Mouse (Mus musculus): ENCODE results near the gene Slc5a2. TPM values are rescaled to one million over a fixed set of nuclear protein-coding genes. Genes with fewer than 3 reads are reported as not detected.

The Slc5a2 gene
- polyA plus RNA-seq, 2 experiments, result 1.8 to 2.9 TPM

DNA sequence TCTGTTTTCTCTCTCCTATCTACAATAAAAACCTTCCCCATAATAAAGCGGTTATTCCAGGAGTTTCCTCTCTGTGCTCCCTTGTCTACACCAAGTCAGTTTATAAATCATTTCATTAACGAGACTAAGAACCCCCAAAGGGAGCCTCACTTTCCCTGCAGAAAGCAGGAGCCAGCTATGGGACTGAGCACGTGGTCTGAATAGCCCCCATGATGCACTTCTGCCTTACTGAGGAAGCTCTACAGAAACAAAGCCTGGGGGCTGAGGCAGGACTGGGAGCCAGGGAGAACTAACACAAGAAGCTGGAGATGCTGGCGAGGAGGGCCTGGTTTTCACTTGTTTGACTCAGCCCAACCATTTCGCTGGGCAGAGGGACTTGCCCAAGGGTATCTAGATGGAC is 18.6 kb downstream of the Slc5a2 start:
- 77% methylated on average over 5 of the region's 5 CpGs for WGBS (ENCODE audit: insufficient replicate concordance)
- DNase-seq (ENCODE audit: low read depth in 3 of 3, low spot score in 3 of 3) (no peak), ATAC-seq (ENCODE audit: insufficient read depth) (no peak)
- Histone ChIP-seq H3K9ac (replicated peaks) (no peak overlapping the region), H3K36me3 (replicated peaks; ENCODE audit: control insufficient read depth, insufficient read depth, low read depth) (peaks cover 52% of the 10 kb centered on the region), H3K27me3 (ENCODE audit: control insufficient read depth, insufficient read depth, low read length) (no peaks in the 10 kb centered on the region), H3K9me3 (ENCODE audit: control insufficient read depth, low read length) (no peaks in the 10 kb centered on the region), H3K4me1 (replicated peaks; ENCODE audit: control insufficient read depth in 2 of 2, insufficient read depth in 2 of 2, low read length in 1 of 2) (peaks cover 14 to 35% of the 10 kb centered on the region in 2 experiments), H3K27ac (no peak overlapping the region), H3K4me3 (ENCODE audit: insufficient read depth in 1 of 2, low read depth in 2 of 2, low read length in 2 of 2) (no peak overlapping the region), H3K4me2 (ENCODE audit: low read depth) (no peak overlapping the region)
- no peak for TF ChIP-seq EP300 (IDR thresholded peaks at IDR 0.05; ENCODE audit: low read depth)
- no peak for TF ChIP-seq CTCF (IDR thresholded peaks at IDR 0.05; ENCODE audit: low read depth)

DNA sequence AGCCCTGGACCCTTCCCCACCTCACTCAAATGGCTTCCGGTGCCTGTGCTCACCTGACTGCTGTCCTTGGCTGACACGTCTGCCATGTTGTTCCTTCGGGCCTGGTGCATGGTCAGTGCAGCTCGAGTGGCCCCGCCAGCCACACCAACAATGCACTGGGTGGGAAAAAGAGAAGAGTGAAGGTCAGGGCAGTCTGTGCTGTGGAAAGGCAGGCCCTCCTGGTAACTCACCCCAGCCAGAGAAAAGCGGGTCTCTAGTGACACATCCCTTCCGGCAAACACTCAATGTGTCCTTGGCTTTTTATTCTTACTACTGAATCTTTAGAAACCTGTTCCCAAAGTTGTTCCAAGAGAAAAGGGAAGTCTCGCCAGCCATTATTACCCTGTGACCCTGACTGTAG is 19.6 kb downstream of the Slc5a2 start:
- Histone ChIP-seq H3K4me3 (ENCODE audit: insufficient read depth in 1 of 2, low read depth in 2 of 2, low read length in 2 of 2) (no peak overlapping the region), H3K4me2 (ENCODE audit: low read depth) (no peak overlapping the region), H3K4me1 (replicated peaks; ENCODE audit: control insufficient read depth in 2 of 2, insufficient read depth in 2 of 2, low read length in 1 of 2) (peaks cover 23 to 43% of the 10 kb centered on the region in 2 experiments), H3K27ac (no peak overlapping the region; the same call in 1 of the 2 replicates), H3K9ac (replicated peaks) (no peak overlapping the region), H3K9me3 (ENCODE audit: control insufficient read depth, low read length) (no peaks in the 10 kb centered on the region), H3K36me3 (replicated peaks; ENCODE audit: control insufficient read depth, insufficient read depth, low read depth) (peaks cover 44% of the 10 kb centered on the region), H3K27me3 (ENCODE audit: control insufficient read depth, insufficient read depth, low read length) (no peaks in the 10 kb centered on the region)
- DNase-seq (ENCODE audit: low read depth in 3 of 3, low spot score in 3 of 3) (no peak), ATAC-seq (ENCODE audit: insufficient read depth) (no peak)
- 89% methylated on average over 8 of the region's 8 CpGs for WGBS (ENCODE audit: insufficient replicate concordance)
- TF ChIP-seq EP300 (IDR thresholded peaks at IDR 0.05; ENCODE audit: low read depth) (no peak), CTCF (IDR thresholded peaks at IDR 0.05; ENCODE audit: low read depth) (no peak)

DNA sequence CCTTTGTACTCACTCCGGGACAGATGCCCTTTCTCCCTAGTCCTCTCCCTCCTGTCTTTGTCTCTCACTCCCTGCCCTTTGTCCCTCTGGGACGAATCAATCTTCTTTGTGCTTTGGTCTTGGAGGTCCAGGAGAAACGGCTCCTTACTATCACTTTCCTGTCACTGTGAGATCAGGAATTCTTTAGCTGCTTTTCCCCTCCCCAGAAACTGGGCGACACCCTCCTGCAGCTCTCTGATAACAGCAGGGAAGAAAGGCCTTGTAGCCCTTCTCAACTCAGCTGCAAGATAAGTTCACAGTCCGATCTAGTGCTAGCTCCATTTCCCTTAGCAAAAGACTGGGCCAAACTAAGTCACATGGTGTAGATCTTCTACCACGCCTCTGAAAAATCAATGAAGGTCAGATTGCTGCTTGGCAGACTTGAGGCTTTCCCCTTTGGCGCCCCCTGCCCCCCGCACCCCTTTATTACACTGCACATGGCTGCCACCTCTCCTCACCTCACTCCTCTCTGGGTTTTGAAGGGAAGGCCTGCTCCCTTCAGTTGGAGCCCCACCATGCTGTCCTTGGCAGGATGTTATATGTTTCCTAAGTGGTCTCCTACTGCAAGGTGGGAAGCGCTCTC is 23.6 kb downstream of the Slc5a2 start:
- ATAC-seq (ENCODE audit: insufficient read depth) (peak; percentile 98), DNase-seq (ENCODE audit: low read depth in 3 of 3, low spot score in 3 of 3) (peak; percentile 89 to 91 (median 90))
- peak overlapping the region; percentile 94 for H3K4me2 ChIP-seq (ENCODE audit: low read depth)
- 16% methylated on average over 9 of the region's 9 CpGs for WGBS (ENCODE audit: insufficient replicate concordance)
- peaks cover 51% of the 10 kb centered on the region for H3K36me3 ChIP-seq (replicated peaks; ENCODE audit: control insufficient read depth, insufficient read depth, low read depth)
- peaks cover 48 to 58% of the 10 kb centered on the region in 2 experiments for H3K4me1 ChIP-seq (replicated peaks; ENCODE audit: control insufficient read depth in 2 of 2, insufficient read depth in 2 of 2, low read length in 1 of 2)
- peak overlapping the region; percentile 86 for H3K9ac ChIP-seq (replicated peaks)
- H3K27ac ChIP-seq, result peak overlapping the region; percentile 98
- TF ChIP-seq CTCF (IDR thresholded peaks at IDR 0.05; ENCODE audit: low read depth) (peak; percentile 76), EP300 (IDR thresholded peaks at IDR 0.05; ENCODE audit: low read depth) (peak; percentile 93)
- H3K27me3 ChIP-seq (ENCODE audit: control insufficient read depth, insufficient read depth, low read length), result no peaks in the 10 kb centered on the region
- H3K9me3 ChIP-seq (ENCODE audit: control insufficient read depth, low read length), result no peaks in the 10 kb centered on the region
- H3K4me3 ChIP-seq (ENCODE audit: insufficient read depth in 1 of 2, low read depth in 2 of 2, low read length in 2 of 2), result peak overlapping the region; percentile 60 to 63

DNA sequence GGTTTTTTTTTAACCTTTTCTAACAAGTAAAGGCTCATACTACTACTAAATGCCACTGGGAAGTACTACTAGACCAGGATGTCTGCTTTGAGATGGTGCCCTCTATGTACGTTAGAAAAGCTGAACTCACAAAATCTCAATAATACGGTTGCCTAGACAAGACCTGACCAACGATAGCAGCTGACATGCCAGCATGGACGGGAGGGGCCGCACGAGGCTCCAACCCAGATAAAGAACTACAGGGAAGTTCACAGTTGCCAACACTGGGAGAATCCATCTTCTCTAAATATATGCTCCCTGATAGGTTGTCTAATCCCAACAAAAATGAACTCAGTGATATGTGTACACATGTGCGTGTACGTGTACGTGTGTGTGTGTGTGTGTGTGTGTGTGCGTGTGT is 29.3 kb downstream of the Slc5a2 start:
- Histone ChIP-seq H3K27ac (peak overlapping the region; percentile 55), H3K4me3 (ENCODE audit: insufficient read depth in 1 of 2, low read depth in 2 of 2, low read length in 2 of 2) (no peak overlapping the region), H3K4me1 (replicated peaks; ENCODE audit: control insufficient read depth in 2 of 2, insufficient read depth in 2 of 2, low read length in 1 of 2) (peaks cover 59 to 61% of the 10 kb centered on the region in 2 experiments), H3K9me3 (ENCODE audit: control insufficient read depth, low read length) (no peaks in the 10 kb centered on the region), H3K9ac (replicated peaks) (peak overlapping the region; percentile 2), H3K4me2 (ENCODE audit: low read depth) (peak overlapping the region; percentile 57), H3K36me3 (replicated peaks; ENCODE audit: control insufficient read depth, insufficient read depth, low read depth) (peaks cover 25% of the 10 kb centered on the region), H3K27me3 (ENCODE audit: control insufficient read depth, insufficient read depth, low read length) (no peaks in the 10 kb centered on the region)
- TF ChIP-seq EP300 (IDR thresholded peaks at IDR 0.05; ENCODE audit: low read depth) (no peak), CTCF (IDR thresholded peaks at IDR 0.05; ENCODE audit: low read depth) (no peak)
- peak; percentile 22; the same call in 1 of the 2 replicates for ATAC-seq (ENCODE audit: insufficient read depth)
- peak in 1 of 3 experiments; percentile 42 for DNase-seq (ENCODE audit: low read depth in 3 of 3, low spot score in 3 of 3)
- WGBS (ENCODE audit: insufficient replicate concordance), result 49% methylated on average over 10 of the region's 10 CpGs

DNA sequence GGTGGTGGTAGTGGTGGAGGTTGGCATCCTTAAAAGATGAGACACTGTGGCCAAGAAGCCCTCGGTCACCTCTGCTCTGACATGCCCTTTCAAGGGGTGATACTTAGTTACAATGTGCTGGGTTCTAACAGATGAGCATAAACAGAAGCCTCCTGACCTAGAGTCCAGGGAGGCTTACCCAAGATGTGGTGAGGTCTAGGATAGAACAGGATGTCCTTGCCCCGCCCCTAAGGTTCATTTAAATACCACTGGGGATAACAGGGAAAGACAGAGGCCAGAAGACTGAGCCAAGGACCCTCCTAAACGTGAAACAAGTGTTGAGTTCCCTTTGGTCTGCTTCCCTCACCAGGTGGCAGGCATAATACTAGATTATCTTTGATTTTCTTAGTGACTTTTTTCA is 31.1 kb downstream of the Slc5a2 start:
- 0 out of 2 replicates have a peak, but pooled peaks have one; percentile 14 for ATAC-seq (ENCODE audit: insufficient read depth)
- peak overlapping the region; percentile 93 to 97 for H3K4me3 ChIP-seq (ENCODE audit: insufficient read depth in 1 of 2, low read depth in 2 of 2, low read length in 2 of 2)

More for the DNA sequence above, 31.1 kb downstream of the Slc5a2 start:
- no peak for DNase-seq (ENCODE audit: low read depth in 3 of 3, low spot score in 3 of 3)
- peaks cover 11% of the 10 kb centered on the region for H3K36me3 ChIP-seq (replicated peaks; ENCODE audit: control insufficient read depth, insufficient read depth, low read depth)
- H3K4me1 ChIP-seq (replicated peaks; ENCODE audit: control insufficient read depth in 2 of 2, insufficient read depth in 2 of 2, low read length in 1 of 2), result peaks cover 62 to 64% of the 10 kb centered on the region in 2 experiments
- WGBS (ENCODE audit: insufficient replicate concordance), result 45% methylated on average over 3 of the region's 3 CpGs
- TF ChIP-seq CTCF (IDR thresholded peaks at IDR 0.05; ENCODE audit: low read depth) (no peak), EP300 (IDR thresholded peaks at IDR 0.05; ENCODE audit: low read depth) (no peak)
- H3K4me2 ChIP-seq (ENCODE audit: low read depth), result peak overlapping the region; percentile 87
- H3K27ac ChIP-seq, result peak overlapping the region; percentile 90
- H3K9me3 ChIP-seq (ENCODE audit: control insufficient read depth, low read length), result no peaks in the 10 kb centered on the region
- peak overlapping the region; percentile 84 for H3K9ac ChIP-seq (replicated peaks)
- H3K27me3 ChIP-seq (ENCODE audit: control insufficient read depth, insufficient read depth, low read length), result no peaks in the 10 kb centered on the region
